Mouse (Mus musculus) hindbrain, embryonic 14.5 days (tissue): ENCODE measurements at regions not wholly inside any gene's neighbourhood (a gene's known extent, or its start where the extent isn't known, plus 50 kb on each side); places are given as distances from the start of the nearest gene placed in this dataset.
"Not testable (repeated sequence)": the region's sequence is repeated elsewhere in the genome, so short reads cannot be mapped to it uniquely, and the experiment has no call there.

Experiments
- ATAC-seq: fragments of 200-750 bp; cut with Nextera tagmentation; 2 replicates; pipeline ENCODE4 v1.8.0; 2017; ENCODE audit warnings: moderate number of reproducible peaks, mild to moderate bottlenecking, moderate TSS enrichment, moderate library complexity; ENCODE audit not compliant: low FRiP score
- DNase-seq: peaks from one replicate; pipeline ENCODE4 v3.0.0-alpha.2; 2015; ENCODE audit warnings: low spot score
- H3K27ac ChIP-seq: fragments of 300-500 bp; sonication (generic); 2 replicates; pipeline ENCODE4 v1.5.1; 2014; ENCODE audit warnings: mild to moderate bottlenecking, moderate library complexity
- H3K27me3 ChIP-seq: fragments of 300-500 bp; sonication (generic); 2 replicates; pipeline ENCODE4 v1.6.1; 2014; ENCODE audit warnings: mild to moderate bottlenecking, low read length, mixed read lengths; ENCODE audit not compliant: control insufficient read depth, insufficient read depth
- H3K36me3 ChIP-seq: fragments of 300-500 bp; sonication (generic); replicated peaks from 2 replicates; pipeline ENCODE4 v1.6.1; 2014; ENCODE audit not compliant: control insufficient read depth, insufficient read depth
- H3K4me1 ChIP-seq: fragments of 300-500 bp; sonication (generic); replicated peaks from 2 replicates; pipeline ENCODE4 v1.6.1; 2014; ENCODE audit warnings: antibody characterized with exemption, low read length, mixed read lengths; ENCODE audit not compliant: control insufficient read depth, insufficient read depth
- H3K4me2 ChIP-seq: fragments of 300-500 bp; sonication (generic); replicated peaks from 2 replicates; pipeline ENCODE4 v1.6.1; 2014; ENCODE audit warnings: mild to moderate bottlenecking, moderate library complexity
- H3K4me3 ChIP-seq: fragments of 300-500 bp; sonication (generic); replicated peaks from 2 replicates; pipeline ENCODE4 v1.5.1; 2014; ENCODE audit warnings: mild to moderate bottlenecking, low read length
- H3K9ac ChIP-seq: fragments of 300-500 bp; sonication (generic); 2 replicates; pipeline ENCODE4 v1.6.1; 2014
- H3K9me3 ChIP-seq: fragments of 300-500 bp; sonication (generic); 2 replicates; pipeline ENCODE4 v1.6.1; 2016; ENCODE audit warnings: low read length; ENCODE audit not compliant: control insufficient read depth
- WGBS: fragments of 180-500 bp; shearing (Covaris S2); extraction: QIAGEN DNeasy Blood & Tissue Kit; methylation state at CpG from one replicate; pipeline ENCODE4 v1.1.7; 2014; 5-methylcytosine and 5-hydroxymethylcytosine counted together

- peaks cover 7% of the 10 kb centered on the region; the same call in 1 of the 2 replicates for H3K9me3 ChIP-seq
- H3K4me1 ChIP-seq = no peaks in the 10 kb centered on the region
- no peaks in the 10 kb centered on the region for H3K36me3 ChIP-seq
- H3K27ac ChIP-seq = no peak overlapping the region
- ATAC-seq (no peak), DNase-seq (no peak)
- H3K27me3 ChIP-seq = no peaks in the 10 kb centered on the region
- no peak overlapping the region for H3K4me2 ChIP-seq
- no peak overlapping the region for H3K9ac ChIP-seq
- WGBS = 81% methylated on average over 7 of the region's 7 CpGs
- no peak overlapping the region for H3K4me3 ChIP-seq
Observed at GRCm38 (mm10) chr3:16751764-16752485, 745.7 kb upstream of the Gm5150 start.

- Histone ChIP-seq H3K4me3 (no peak overlapping the region), H3K4me2 (no peak overlapping the region), H3K4me1 (peaks cover 6% of the 10 kb centered on the region; the same call in 1 of the 2 replicates), H3K36me3 (no peaks in the 10 kb centered on the region), H3K27ac (no peak overlapping the region), H3K9me3 (no peaks in the 10 kb centered on the region), H3K9ac (no peak overlapping the region), H3K27me3 (no peaks in the 10 kb centered on the region)
- ATAC-seq = no peak
- 52% methylated on average over 5 of the region's 5 CpGs for WGBS
- no peak for DNase-seq
Observed at GRCm38 (mm10) chr3:16733936-16734330, 727.7 kb upstream of the Gm5150 start.

GRCm38 (mm10) chr3:16733295-16733935, 727.2 kb upstream of the Gm5150 start:
- no peaks in the 10 kb centered on the region for H3K9me3 ChIP-seq
- no peak overlapping the region for H3K27ac ChIP-seq
- no peak overlapping the region for H3K9ac ChIP-seq
- DNase-seq (no peak), ATAC-seq (peak; percentile 69)
- H3K4me3 ChIP-seq = no peak overlapping the region
- WGBS = 49% methylated on average over 2 of the region's 2 CpGs
- H3K4me2 ChIP-seq = no peak overlapping the region
- H3K4me1 ChIP-seq = peaks cover 6% of the 10 kb centered on the region; the same call in 1 of the 2 replicates
- no peaks in the 10 kb centered on the region for H3K36me3 ChIP-seq
- H3K27me3 ChIP-seq = no peaks in the 10 kb centered on the region

GRCm38 (mm10) chr3:16724371-16725100, 718.3 kb upstream of the Gm5150 start:
- not testable (repeated sequence) for DNase-seq, H3K9ac ChIP-seq, H3K9me3 ChIP-seq, H3K4me2 ChIP-seq, H3K27me3 ChIP-seq, H3K36me3 ChIP-seq, H3K4me3 ChIP-seq, H3K4me1 ChIP-seq, ATAC-seq, H3K27ac ChIP-seq
- WGBS = 87% methylated on average over 6 of the region's 6 CpGs

- DNase-seq = no peak
- ATAC-seq = no peak
- 93% methylated on average over 1 of the region's 1 CpGs for WGBS
Observed at GRCm38 (mm10) chr3:16723631-16724030, 717.4 kb upstream of the Gm5150 start.

GRCm38 (mm10) chr3:16690955-16691354, 684.7 kb upstream of the Gm5150 start:
- Histone ChIP-seq H3K36me3 (no peaks in the 10 kb centered on the region), H3K27me3 (no peaks in the 10 kb centered on the region), H3K9me3 (no peaks in the 10 kb centered on the region), H3K27ac (no peak overlapping the region), H3K4me3 (no peak overlapping the region), H3K4me2 (no peak overlapping the region), H3K9ac (no peak overlapping the region), H3K4me1 (no peaks in the 10 kb centered on the region)
- ATAC-seq (no peak), DNase-seq (no peak)
- WGBS = 38% methylated on average over 1 of the region's 1 CpGs

More at GRCm38 (mm10) chr3:16723631-16724030, 717.4 kb upstream of the Gm5150 start:
- Histone ChIP-seq H3K27me3 (no peaks in the 10 kb centered on the region), H3K4me1 (no peaks in the 10 kb centered on the region), H3K27ac (no peak overlapping the region), H3K4me3 (no peak overlapping the region), H3K9me3 (0 out of 2 replicates have a peak, but pooled peaks cover 8% of the 10 kb centered on the region), H3K4me2 (no peak overlapping the region), H3K9ac (no peak overlapping the region), H3K36me3 (no peaks in the 10 kb centered on the region)

- H3K27ac ChIP-seq = no peak overlapping the region
- WGBS = 65% methylated on average over 1 of the region's 1 CpGs
- DNase-seq = no peak
Observed at GRCm38 (mm10) chr3:16688973-16689372, 682.7 kb upstream of the Gm5150 start.

GRCm38 (mm10) chr3:16657566-16657965, 651.3 kb upstream of the Gm5150 start:
- no peak for ATAC-seq
- no peaks in the 10 kb centered on the region for H3K27me3 ChIP-seq
- WGBS = 60% methylated on average over 1 of the region's 1 CpGs

More at GRCm38 (mm10) chr3:16688973-16689372, 682.7 kb upstream of the Gm5150 start:
- H3K4me3 ChIP-seq = no peak overlapping the region
- no peak for ATAC-seq
- no peak overlapping the region for H3K9ac ChIP-seq
- H3K27me3 ChIP-seq = no peaks in the 10 kb centered on the region
- no peak overlapping the region for H3K4me2 ChIP-seq
- H3K36me3 ChIP-seq = no peaks in the 10 kb centered on the region
- no peaks in the 10 kb centered on the region for H3K9me3 ChIP-seq
- H3K4me1 ChIP-seq = no peaks in the 10 kb centered on the region

More at GRCm38 (mm10) chr3:16657566-16657965, 651.3 kb upstream of the Gm5150 start:
- Histone ChIP-seq H3K27ac (no peak overlapping the region), H3K4me2 (no peak overlapping the region), H3K9ac (no peak overlapping the region), H3K9me3 (no peaks in the 10 kb centered on the region), H3K4me1 (no peaks in the 10 kb centered on the region), H3K36me3 (no peaks in the 10 kb centered on the region), H3K4me3 (no peak overlapping the region)
- no peak for DNase-seq
